ENCODE assay signal across 17 mouse cellular contexts in genomic region chr11:68486093-68486492, GRCm38 (mm10). TPM values are rescaled to one million over a fixed set of nuclear protein-coding genes. Genes with fewer than 3 reads are reported as not detected.
DNase-seq lines count a peak whose midpoint lies in the region; ATAC-seq and TF ChIP-seq lines count a peak whose summit lies in the region.
"Had no signal": no experiment of that assay in that cellular context is flagged by ENCODE, and none has a peak within 500 bp of the region (broad histone marks: within the 10 kb centered on the region; RNA-seq: fewer than 3 reads in every experiment).

No protein-coding gene starts in this region.

- no peak overlapping the region for H3K4me2 ChIP-seq in hindbrain, embryonic 13.5 days
- no peak overlapping the region for H3K4me2 ChIP-seq in hindbrain, embryonic 11.5 days (replicated peaks; ENCODE audit: low read depth, low read length)
- no peak overlapping the region for H3K4me2 ChIP-seq in liver, embryonic 14.5 days (ENCODE audit: low read depth)
- no peak overlapping the region for H3K4me2 ChIP-seq in liver, embryonic 11.5 days
- H3K4me2 ChIP-seq in CH12.LX (ENCODE audit: insufficient read depth, low read depth, poor library complexity, severe bottlenecking), result 0 out of 2 replicates have a peak overlapping the region, but pooled peaks have one; percentile 30
- H3K4me2 ChIP-seq: heart, embryonic 13.5 days; limb, embryonic 13.5 days; liver, embryonic 15.5 days; midbrain, embryonic 13.5 days; neural tube, embryonic 13.5 days had no signal

- H3K4me1 ChIP-seq in hindbrain, embryonic 13.5 days (replicated peaks), result peaks cover 10% of the 10 kb centered on the region; the same call in 1 of the 2 replicates
- H3K4me1 ChIP-seq in hindbrain, embryonic 11.5 days (replicated peaks; ENCODE audit: control insufficient read depth, insufficient read depth, low read length), result no peaks in the 10 kb centered on the region
- H3K4me1 ChIP-seq in liver, embryonic 14.5 days (replicated peaks; ENCODE audit: control insufficient read depth in 2 of 2, insufficient read depth in 2 of 2, low read length in 1 of 2), result no peaks in the 10 kb centered on the region
- H3K4me1 ChIP-seq in liver, embryonic 11.5 days (replicated peaks; ENCODE audit: control insufficient read depth, insufficient read depth, low read length), result no peaks in the 10 kb centered on the region
- H3K4me1 ChIP-seq in CH12.LX (ENCODE audit: control insufficient read depth in 1 of 2, insufficient read depth in 2 of 2), result peaks cover 13 to 69% of the 10 kb centered on the region in 2 experiments
- H3K4me1 ChIP-seq: liver, embryonic 15.5 days had no signal

- in situ Hi-C loops in CH12.LX (cut with MboI; ENCODE audit: low pct_ligation_motif_present, low pct_unique_long_range_greater_than_20kb, low sequenced_read_pairs), result no loop called here

- no peak for TF ChIP-seq POLR2A in CH12.LX (IDR thresholded peaks at IDR 0.05; ENCODE audit: low read depth, low read length)
- TF ChIP-seq POLR2A in brain, embryonic 14.5 days (IDR thresholded peaks at IDR 0.05; ENCODE audit: borderline replicate concordance, extremely low read depth, insufficient read depth, insufficient read length, poor library complexity, severe bottlenecking), result no peak

- H3K36me3 ChIP-seq in hindbrain, embryonic 13.5 days, result no peaks in the 10 kb centered on the region
- H3K36me3 ChIP-seq in hindbrain, embryonic 11.5 days (ENCODE audit: control insufficient read depth, insufficient read depth, low read length), result no peaks in the 10 kb centered on the region
- no peaks in the 10 kb centered on the region for H3K36me3 ChIP-seq in liver, embryonic 14.5 days (replicated peaks; ENCODE audit: control insufficient read depth, insufficient read depth, low read depth)
- H3K36me3 ChIP-seq in liver, embryonic 11.5 days (ENCODE audit: control insufficient read depth, insufficient read depth, low read length), result no peaks in the 10 kb centered on the region
- H3K36me3 ChIP-seq in CH12.LX (replicated peaks in 1 of 2; ENCODE audit: control insufficient read depth in 1 of 2, insufficient read depth in 1 of 2, low read length in 1 of 2), result peaks cover 0 to 40% of the 10 kb centered on the region in 2 experiments
- H3K36me3 ChIP-seq: G1E; heart, embryonic 13.5 days; limb, embryonic 13.5 days; liver, embryonic 15.5 days; midbrain, embryonic 13.5 days; neural tube, embryonic 13.5 days had no signal

- H3K27me3 ChIP-seq in hindbrain, embryonic 13.5 days, result no peaks in the 10 kb centered on the region
- H3K27me3 ChIP-seq in hindbrain, embryonic 11.5 days (ENCODE audit: control insufficient read depth, insufficient read depth, low read length), result no peaks in the 10 kb centered on the region
- no peaks in the 10 kb centered on the region for H3K27me3 ChIP-seq in liver, embryonic 14.5 days (ENCODE audit: control insufficient read depth, insufficient read depth, low read length)
- no peaks in the 10 kb centered on the region for H3K27me3 ChIP-seq in liver, embryonic 11.5 days (replicated peaks; ENCODE audit: control insufficient read depth, insufficient read depth, low read length)
- no peaks in the 10 kb centered on the region for H3K27me3 ChIP-seq in CH12.LX (replicated peaks)
- H3K27me3 ChIP-seq: limb, embryonic 13.5 days; neural tube, embryonic 13.5 days had no signal

- 0 out of 2 replicates have a peak, but pooled peaks have one; percentile 23 for TF ChIP-seq CTCF in liver, embryonic 14.5 days (IDR thresholded peaks at IDR 0.05; ENCODE audit: low read depth)
- peak in 1 of 2 experiments; percentile 66; a peak in 2 of 4 replicates for TF ChIP-seq CTCF in CH12.LX (conservative IDR thresholded peaks at IDR 0.05 in 1 of 2, IDR thresholded peaks at IDR 0.05 in 1 of 2; ENCODE audit: low read depth in 2 of 2, low read length in 2 of 2)
- 0 out of 2 replicates have a peak, but pooled peaks have one; percentile 0 for TF ChIP-seq CTCF in brain, embryonic 14.5 days (IDR thresholded peaks at IDR 0.05; ENCODE audit: borderline replicate concordance, extremely low read depth, insufficient read depth, insufficient read length)

- H3K4me3 ChIP-seq in hindbrain, embryonic 13.5 days, result no peak overlapping the region
- no peak overlapping the region for H3K4me3 ChIP-seq in hindbrain, embryonic 11.5 days (ENCODE audit: low read depth, low read length)
- no peak overlapping the region for H3K4me3 ChIP-seq in liver, embryonic 14.5 days (ENCODE audit: insufficient read depth in 1 of 2, low read depth in 2 of 2, low read length in 2 of 2)
- no peak overlapping the region for H3K4me3 ChIP-seq in liver, embryonic 11.5 days (ENCODE audit: low read depth, low read length)
- H3K4me3 ChIP-seq in CH12.LX (replicated peaks in 1 of 3; ENCODE audit: low read depth in 2 of 3, low read length in 2 of 3, poor library complexity in 1 of 3), result no peak overlapping the region
- H3K4me3 ChIP-seq: heart, embryonic 13.5 days; limb, embryonic 13.5 days; liver, embryonic 15.5 days; midbrain, embryonic 13.5 days; neural tube, embryonic 13.5 days had no signal

- H3K27ac ChIP-seq in hindbrain, embryonic 13.5 days, result no peak overlapping the region
- H3K27ac ChIP-seq in hindbrain, embryonic 11.5 days (ENCODE audit: low read depth, low read length), result no peak overlapping the region
- H3K27ac ChIP-seq in liver, embryonic 14.5 days, result no peak overlapping the region
- no peak overlapping the region for H3K27ac ChIP-seq in liver, embryonic 11.5 days (ENCODE audit: low read depth, low read length)
- peak overlapping the region; percentile 56; the same call in 1 of the 2 replicates for H3K27ac ChIP-seq in CH12.LX (ENCODE audit: insufficient read depth, low read depth)
- H3K27ac ChIP-seq: heart, embryonic 13.5 days; limb, embryonic 13.5 days; liver, embryonic 15.5 days; midbrain, embryonic 13.5 days; neural tube, embryonic 13.5 days had no signal

- dilution Hi-C loops in CH12.LX (cut with MboI; ENCODE audit: extremely low pct_ligation_motif_present, extremely low pct_unique_long_range_greater_than_20kb, low sequenced_read_pairs), result no loop called here

- no peaks in the 10 kb centered on the region for H3K79me2 ChIP-seq in CH12.LX (replicated peaks; ENCODE audit: control insufficient read depth, extremely low read depth, insufficient read depth, poor library complexity, severe bottlenecking)

- no peak for ATAC-seq in hindbrain, embryonic 13.5 days (ENCODE audit: low FRiP score)
- ATAC-seq in hindbrain, embryonic 11.5 days (ENCODE audit: low FRiP score), result no peak
- ATAC-seq in liver, embryonic 14.5 days (ENCODE audit: insufficient read depth), result no peak
- ATAC-seq in liver, embryonic 11.5 days (replicated peaks; ENCODE audit: low FRiP score), result no peak

- peak; percentile 39 for TF ChIP-seq RAD21 in CH12.LX (IDR thresholded peaks at IDR 0.05; ENCODE audit: low read depth, low read length)

- TF ChIP-seq EP300 in liver, embryonic 14.5 days (IDR thresholded peaks at IDR 0.05; ENCODE audit: low read depth), result no peak
- TF ChIP-seq EP300 in CH12.LX (IDR thresholded peaks at IDR 0.05; ENCODE audit: low read length), result no peak

- DNase-seq in hindbrain, embryonic 11.5 days (ENCODE audit: low spot score), result no peak
- DNase-seq in liver, embryonic 14.5 days (ENCODE audit: low read depth in 3 of 3, low spot score in 3 of 3), result no peak
- no peak for DNase-seq in liver, embryonic 11.5 days (ENCODE audit: low spot score)
- no peak for DNase-seq in CH12.LX (ENCODE audit: extremely low read depth)
- no peak for DNase-seq in brain, embryonic 14.5 days (ENCODE audit: low read depth)
- DNase-seq in thymus, adult 18-20 months, result no peak
- DNase-seq: adrenal gland, adult 8-10 months; cerebellum, postnatal 36 days; kidney, postnatal 10 days; thymus, postnatal 25 days had no signal

- WGBS in hindbrain, embryonic 13.5 days, result 95% methylated on average over 3 of the region's 3 CpGs
- 91% methylated on average over 3 of the region's 3 CpGs for WGBS in hindbrain, embryonic 11.5 days
- WGBS in liver, embryonic 14.5 days (ENCODE audit: insufficient replicate concordance), result 66% methylated on average over 3 of the region's 3 CpGs
- WGBS in liver, embryonic 11.5 days, result 85% methylated on average over 3 of the region's 3 CpGs

- H3K9ac ChIP-seq in hindbrain, embryonic 13.5 days, result peak overlapping the region; percentile 11; the same call in 1 of the 2 replicates
- no peak overlapping the region for H3K9ac ChIP-seq in hindbrain, embryonic 11.5 days (ENCODE audit: low read depth, low read length)
- no peak overlapping the region for H3K9ac ChIP-seq in liver, embryonic 14.5 days (replicated peaks)
- H3K9ac ChIP-seq in liver, embryonic 11.5 days (ENCODE audit: low read depth, low read length), result no peak overlapping the region
- H3K9ac ChIP-seq in CH12.LX (ENCODE audit: insufficient read depth, low read depth), result no peak overlapping the region
- H3K9ac ChIP-seq: heart, embryonic 13.5 days; limb, embryonic 13.5 days; liver, embryonic 15.5 days; midbrain, embryonic 13.5 days; neural tube, embryonic 13.5 days had no signal

- no peaks in the 10 kb centered on the region for H3K9me3 ChIP-seq in hindbrain, embryonic 13.5 days
- no peaks in the 10 kb centered on the region for H3K9me3 ChIP-seq in hindbrain, embryonic 11.5 days (ENCODE audit: control insufficient read depth, low read length)
- no peaks in the 10 kb centered on the region for H3K9me3 ChIP-seq in liver, embryonic 14.5 days (ENCODE audit: control insufficient read depth, low read length)
- no peaks in the 10 kb centered on the region for H3K9me3 ChIP-seq in liver, embryonic 11.5 days (ENCODE audit: control insufficient read depth, low read length)
- H3K9me3 ChIP-seq in CH12.LX (replicated peaks; ENCODE audit: low read length), result no peaks in the 10 kb centered on the region
- H3K9me3 ChIP-seq: G1E; heart, embryonic 13.5 days; limb, embryonic 13.5 days; liver, embryonic 15.5 days; midbrain, embryonic 13.5 days; neural tube, embryonic 13.5 days had no signal

RNA-seq across cellular contexts. Expression of gene Pik3r6, which starts 16.7 kb away (rescaled TPM):
- 1.6 and 2.7 TPM in 2 replicates for polyA plus RNA-seq in hindbrain, embryonic 13.5 days (2015; fragmentation: Nextera tagmentation; extraction: Ambion mirVana)
- polyA plus RNA-seq in hindbrain, embryonic 11.5 days (2014; fragmentation: Nextera tagmentation; extraction: Ambion mirVana), result 1.2 TPM in 2 replicates
- polyA plus RNA-seq in liver, embryonic 14.5 days (2012; rRNA removed), result 1.2 and 1.3 TPM in 2 replicates
- polyA plus RNA-seq in liver, embryonic 14.5 days (2014; fragmentation: Nextera tagmentation; extraction: Ambion mirVana), result 0.87 and 1.5 TPM in 2 replicates
- polyA plus RNA-seq in liver, embryonic 11.5 days (2014; fragmentation: Nextera tagmentation; extraction: Ambion mirVana), result 1.8 and 1.9 TPM in 2 replicates
- total RNA-seq in CH12.LX (2012; rRNA removed), result 88.4 and 102 TPM in 2 replicates
- total RNA-seq in CH12.LX (2014; rRNA removed), result 80.9 and 82.9 TPM in 2 replicates
- polyA plus RNA-seq in CH12.LX (2012; ENCODE audit: insufficient read length, low read depth), result 90.2 and 95.9 TPM in 2 replicates
- 2.2 and 2.4 TPM in 2 replicates for polyA plus RNA-seq in brain, embryonic 14.5 days (2012; rRNA removed)

RNA-seq across cellular contexts. Expression of gene Pik3r5, which starts 54.2 kb away (rescaled TPM):
- 0.62 and 0.97 TPM in 2 replicates for polyA plus RNA-seq in hindbrain, embryonic 13.5 days (2015; fragmentation: Nextera tagmentation; extraction: Ambion mirVana)
- 0.73 and 0.74 TPM in 2 replicates for polyA plus RNA-seq in hindbrain, embryonic 11.5 days (2014; fragmentation: Nextera tagmentation; extraction: Ambion mirVana)
- 0.66 and 0.76 TPM in 2 replicates for polyA plus RNA-seq in liver, embryonic 14.5 days (2012; rRNA removed)
- 0.38 and 0.46 TPM in 2 replicates for polyA plus RNA-seq in liver, embryonic 14.5 days (2014; fragmentation: Nextera tagmentation; extraction: Ambion mirVana)
- polyA plus RNA-seq in liver, embryonic 11.5 days (2014; fragmentation: Nextera tagmentation; extraction: Ambion mirVana), result 0.56 and 0.84 TPM in 2 replicates
- total RNA-seq in CH12.LX (2012; rRNA removed), result 5.7 and 8.3 TPM in 2 replicates
- total RNA-seq in CH12.LX (2014; rRNA removed), result 2.9 and 3.5 TPM in 2 replicates
- 7.3 and 9.4 TPM in 2 replicates for polyA plus RNA-seq in CH12.LX (2012; ENCODE audit: insufficient read length, low read depth)
- polyA plus RNA-seq in brain, embryonic 14.5 days (2012; rRNA removed), result 0.32 and 0.74 TPM in 2 replicates

Comparison
In these comparisons a context has a peak if more than half of its experiments do, and no peak if none do; other contexts are left out.
1. RNA of gene Pik3r6, which starts 16.7 kb away (polyA plus RNA-seq): 90.2 to 95.9 TPM in CH12.LX; 1.6 to 2.7 TPM in hindbrain, embryonic 13.5 days, 2.2 to 2.4 TPM in brain, embryonic 14.5 days, 1.8 to 1.9 TPM in liver, embryonic 11.5 days, 0.87 to 1.5 TPM in liver, embryonic 14.5 days and 1.2 TPM in hindbrain, embryonic 11.5 days; every median in the first group is over 10 times any median in the second.